Mouse (Mus musculus) neutrophil, adult 5-6 weeks (primary cell): ENCODE data around the gene Epha2. TPM values are rescaled to one million over a fixed set of nuclear protein-coding genes. Genes with fewer than 3 reads are reported as not detected.

Experiments
- ATAC-seq: fragments of 151-379, 151-347 bp; 2 replicates; pipeline ENCODE4 v1.8.0; 2017; ENCODE audit warnings: mild to moderate bottlenecking, moderate TSS enrichment; ENCODE audit not compliant: insufficient number of reproducible peaks, poor library complexity, low FRiP score, severe bottlenecking; ENCODE audit errors: extremely low read depth
- total RNA-seq: library from RNA; stranded (forward); fragments of 200-1000 nt; gene quantifications from 2 replicates; pipeline ENCODE4 v1.2.3, GENCODE M21; 2017

Epha2 gene
- total RNA-seq: 1.2 and 2.8 TPM in 2 replicates

DNA sequence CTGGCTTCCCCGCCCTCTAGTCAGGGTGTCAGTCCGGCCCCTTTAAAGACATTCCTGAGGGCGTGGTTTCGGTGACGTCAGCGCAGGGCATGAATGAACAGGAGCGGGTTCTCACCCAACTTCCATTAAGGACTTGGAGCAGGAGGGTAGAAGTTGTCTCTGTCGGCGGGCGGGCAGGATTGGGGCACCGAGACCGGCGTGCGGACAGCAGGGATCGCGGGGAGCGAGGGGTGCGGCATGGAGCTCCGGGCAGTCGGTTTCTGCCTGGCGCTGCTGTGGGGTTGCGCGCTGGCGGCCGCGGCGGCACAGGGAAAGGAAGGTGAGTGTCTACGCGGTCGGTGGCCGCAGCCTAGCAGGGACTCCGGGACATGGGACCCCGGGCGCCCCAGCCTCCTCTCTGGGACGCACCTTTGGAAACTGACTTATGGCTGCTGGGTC is at the start of gene Epha2:
Epha2 (plus strand) TSS at position 125 of the 438 bp plus-strand sequence.
- no peak for ATAC-seq

DNA sequence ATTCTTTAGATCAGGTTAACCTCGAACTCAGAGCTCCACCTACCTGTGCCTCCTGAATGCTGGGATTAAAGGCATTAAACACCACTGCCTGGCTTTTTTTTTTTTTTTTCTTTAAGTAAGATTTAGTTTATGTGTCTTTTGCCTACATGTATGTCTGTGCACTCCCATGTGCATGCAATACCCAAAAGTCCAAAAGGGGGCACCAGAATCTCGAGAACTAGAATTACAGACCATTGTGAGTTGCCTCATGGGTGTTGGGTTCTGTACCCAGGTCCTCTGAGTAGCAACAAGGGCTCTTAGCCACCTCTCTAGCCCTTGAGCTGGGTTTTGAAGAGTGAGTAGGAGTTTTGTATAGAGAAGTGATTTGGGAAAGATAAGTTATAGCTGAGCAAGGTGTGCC is 48.4 kb upstream of the Epha2 start:
- ATAC-seq: no peak

DNA sequence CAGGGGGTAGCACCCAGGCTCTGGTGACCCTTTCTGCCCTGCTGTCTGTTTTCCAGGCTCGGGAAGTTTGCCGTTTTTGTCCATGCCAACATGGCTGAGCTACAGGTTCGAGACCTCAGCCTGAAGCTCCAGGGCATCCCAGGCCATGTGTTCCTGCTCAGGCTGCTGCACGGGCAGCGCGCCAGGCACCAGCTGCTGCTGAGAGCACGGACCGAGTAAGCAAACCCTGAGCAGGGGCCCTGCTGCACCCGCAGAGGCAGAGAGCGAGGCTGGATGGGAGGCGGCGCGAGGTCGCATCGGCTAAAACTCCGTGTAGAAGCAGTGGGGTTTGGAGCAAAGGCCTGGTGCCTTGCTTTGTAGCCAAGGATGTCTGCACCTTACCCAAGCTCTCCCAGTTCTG is 46.8 kb upstream of the Epha2 start:
- no peak for ATAC-seq

DNA sequence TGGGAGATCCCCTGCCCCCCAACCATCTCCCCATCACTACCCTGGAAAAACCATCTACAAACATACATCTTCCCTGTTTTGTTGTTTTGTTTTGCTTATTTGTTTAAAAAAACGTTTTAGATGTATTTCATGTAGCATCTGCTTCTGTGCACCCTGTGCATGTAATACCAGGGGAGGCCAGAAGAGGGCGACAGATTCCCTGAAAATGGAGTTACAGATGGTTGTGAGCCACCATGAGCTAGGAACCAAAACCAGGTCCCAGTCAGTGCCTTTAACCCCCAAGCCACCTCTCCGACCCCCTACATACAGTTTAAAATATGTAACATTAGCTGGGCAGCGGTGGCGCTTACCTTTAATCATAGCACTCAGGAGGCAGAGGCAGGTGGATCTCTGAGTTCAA is 43.6 kb upstream of the Epha2 start:
- ATAC-seq: no peak

DNA sequence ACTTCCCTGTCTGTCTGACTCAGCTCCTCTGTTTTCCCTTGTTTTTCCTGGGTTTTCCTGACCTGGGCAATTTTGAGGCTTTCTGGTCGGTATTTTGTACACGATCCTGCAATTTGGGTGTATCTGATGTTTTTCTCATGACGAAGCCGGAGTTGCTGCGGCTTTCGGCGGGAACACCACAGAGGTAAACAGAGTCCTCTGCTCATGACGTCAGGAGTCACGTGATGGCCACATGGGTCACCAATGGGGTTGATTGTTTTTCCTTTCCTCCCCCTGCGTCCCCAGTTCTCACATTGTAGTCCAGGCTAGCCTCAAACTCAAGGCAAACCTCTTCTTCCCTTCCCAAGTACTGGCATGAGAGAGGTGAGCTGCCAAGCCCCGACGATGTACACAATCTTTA is 41.6 kb upstream of the Epha2 start:
- ATAC-seq: no peak

DNA sequence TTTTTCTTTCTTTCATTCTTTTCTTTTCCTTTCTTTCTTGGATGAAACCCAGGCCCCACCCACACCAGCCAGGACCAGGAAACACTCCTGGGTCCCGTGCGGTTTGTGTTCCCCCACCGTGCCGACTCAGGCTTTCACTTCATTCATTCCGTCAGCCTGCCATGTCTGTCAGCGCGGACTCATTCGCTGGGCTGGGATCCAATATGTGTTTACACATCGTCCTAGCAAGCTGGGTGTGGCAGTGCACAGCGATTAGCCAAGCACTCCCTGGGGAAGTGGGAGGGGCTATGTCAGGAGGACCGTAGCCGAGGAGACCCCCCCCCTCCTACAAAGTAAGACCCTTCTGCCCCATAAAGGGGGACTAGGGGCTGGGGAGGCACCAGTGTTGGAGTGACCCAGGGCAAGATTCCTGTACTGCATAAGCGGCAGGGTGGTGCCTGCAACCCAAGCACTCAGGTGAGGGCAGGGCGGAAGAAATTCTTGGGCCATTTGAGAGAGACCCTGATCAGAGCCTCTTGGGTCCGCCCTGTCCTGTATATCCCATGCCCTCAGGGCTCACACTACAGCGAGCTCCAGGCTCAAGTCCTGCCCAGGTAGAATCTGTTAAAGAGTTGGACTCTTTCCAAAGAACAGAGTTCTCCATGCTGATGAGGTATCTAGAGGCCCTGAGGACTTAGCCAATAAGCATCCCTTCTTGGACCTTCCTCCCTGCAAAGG is 40.9 kb upstream of the Epha2 start:
- ATAC-seq: no peak

DNA sequence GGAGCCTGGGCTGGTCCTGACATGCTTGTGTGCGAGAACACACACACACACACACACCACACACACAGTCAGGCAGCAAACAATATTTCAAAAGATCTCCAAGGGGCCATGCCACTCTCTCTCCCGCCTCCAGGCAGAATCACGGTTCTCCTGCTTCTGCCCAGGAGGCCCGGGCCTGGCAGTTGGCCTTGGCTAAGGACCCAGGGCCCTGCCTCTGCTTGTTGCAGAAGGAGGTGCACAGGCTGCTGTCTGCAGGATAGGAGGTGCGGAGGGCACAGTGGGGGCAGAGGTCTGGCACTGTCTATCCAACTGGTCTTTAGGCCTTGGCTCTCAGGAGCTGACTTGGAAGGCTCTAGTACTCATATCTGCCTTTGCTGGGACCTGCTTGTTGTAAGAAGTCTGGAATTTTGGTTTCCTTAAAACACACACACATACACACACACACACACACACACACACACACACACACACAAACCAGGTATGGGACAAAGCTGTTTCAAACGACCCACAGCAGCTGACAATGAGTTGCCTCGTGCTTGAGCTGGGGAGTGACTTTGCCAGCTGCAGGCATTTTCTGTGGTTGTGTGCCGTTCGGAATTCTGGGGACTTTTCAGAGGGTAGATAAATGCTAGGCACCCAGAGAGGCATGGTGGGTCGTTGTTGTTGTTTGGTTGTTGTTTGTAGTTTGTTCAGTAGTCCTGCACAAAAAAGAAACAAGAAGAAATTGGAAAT is 38.0 kb upstream of the Epha2 start:
- no peak for ATAC-seq

DNA sequence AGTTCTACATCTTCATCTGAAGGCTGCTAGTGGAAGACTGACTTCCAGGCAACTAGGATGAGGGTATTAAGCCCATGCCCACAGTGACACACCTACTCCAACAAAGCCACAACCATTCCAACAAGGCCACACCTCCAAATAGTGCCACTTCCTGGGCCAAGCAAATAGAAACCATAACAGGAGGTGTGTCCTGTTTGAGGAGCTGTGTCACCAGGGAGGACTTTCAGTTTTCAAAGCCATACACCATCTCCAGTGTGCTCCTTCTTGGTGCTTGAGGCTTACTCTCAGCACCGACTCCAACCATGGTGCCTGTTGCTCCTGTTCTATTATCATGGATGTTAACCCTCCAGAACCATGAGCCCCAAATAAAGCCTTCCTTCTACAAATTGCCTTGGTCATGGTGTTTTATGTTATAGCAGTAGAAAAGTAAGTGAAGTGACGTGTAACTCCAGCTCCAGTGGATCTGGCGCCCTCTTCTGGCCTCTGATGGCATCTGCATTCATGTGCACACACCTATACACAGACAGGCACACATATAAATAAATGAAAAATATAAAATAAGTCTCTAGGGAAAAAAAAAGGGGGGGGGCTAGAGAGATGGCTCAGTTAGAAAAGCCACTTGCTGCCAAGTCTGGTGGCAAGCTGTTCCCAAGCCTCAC is 34.9 kb upstream of the Epha2 start:
- ATAC-seq: no peak

DNA sequence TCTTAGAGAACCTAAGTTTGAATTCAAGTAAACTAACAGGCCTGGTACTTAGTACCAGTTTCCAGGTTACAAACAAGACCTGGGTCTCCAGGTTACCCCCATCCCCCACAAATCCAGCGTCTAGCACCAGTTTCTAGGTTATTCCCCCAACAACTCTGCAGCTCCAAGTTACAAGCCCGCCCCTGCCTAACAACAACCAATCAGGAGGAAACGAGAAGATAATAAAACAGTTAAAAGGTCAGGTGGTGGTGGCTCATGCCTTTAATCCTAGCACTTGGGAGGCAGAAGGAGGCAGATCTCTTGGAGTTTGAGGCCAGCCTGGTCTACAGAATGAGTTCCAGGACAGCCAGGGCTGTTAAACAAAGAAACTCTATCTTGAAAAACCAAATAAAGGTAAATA is 33.8 kb upstream of the Epha2 start:
- ATAC-seq: no peak

DNA sequence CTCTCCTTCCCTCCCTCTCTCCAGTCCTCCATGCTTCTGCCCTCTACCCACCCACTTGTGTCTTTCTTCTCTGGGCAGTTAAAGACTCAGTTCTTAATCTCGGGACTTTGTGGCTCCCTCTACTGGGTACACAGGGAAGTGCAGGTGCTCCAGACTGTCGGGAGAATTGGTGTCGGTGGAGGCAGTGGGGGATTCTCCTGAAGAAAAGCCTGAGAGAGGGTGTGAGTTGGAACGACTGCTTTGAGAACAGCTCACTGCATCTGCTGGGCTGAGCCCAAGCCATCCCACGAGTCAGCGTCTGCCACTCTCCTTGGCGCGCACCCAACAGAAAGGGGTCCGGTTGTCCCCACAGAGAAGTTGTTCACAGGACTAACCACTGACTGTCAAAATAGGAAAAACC is 33.2 kb upstream of the Epha2 start:
- ATAC-seq: 0 out of 2 replicates have a peak, but pooled peaks have one; percentile 24

DNA sequence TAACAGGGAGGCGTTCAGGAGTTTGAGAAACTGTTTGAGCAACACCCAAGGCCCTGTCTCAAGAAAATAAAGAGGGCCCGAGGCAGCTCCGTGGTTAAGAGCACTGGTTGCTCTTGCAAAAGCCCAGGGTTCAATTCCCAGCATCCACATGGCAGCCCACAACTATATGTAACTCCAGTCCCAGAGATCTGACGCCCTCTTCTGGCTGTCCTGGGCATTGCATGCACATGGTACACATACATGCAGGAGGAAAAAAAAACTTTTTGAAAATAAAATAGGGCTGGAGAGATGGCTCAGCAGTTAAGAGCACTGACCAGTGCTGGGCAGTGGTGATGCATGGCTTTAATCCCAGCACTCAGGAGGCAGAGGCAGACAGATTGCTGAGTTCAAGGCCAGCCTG is 32.7 kb upstream of the Epha2 start:
- no peak for ATAC-seq

DNA sequence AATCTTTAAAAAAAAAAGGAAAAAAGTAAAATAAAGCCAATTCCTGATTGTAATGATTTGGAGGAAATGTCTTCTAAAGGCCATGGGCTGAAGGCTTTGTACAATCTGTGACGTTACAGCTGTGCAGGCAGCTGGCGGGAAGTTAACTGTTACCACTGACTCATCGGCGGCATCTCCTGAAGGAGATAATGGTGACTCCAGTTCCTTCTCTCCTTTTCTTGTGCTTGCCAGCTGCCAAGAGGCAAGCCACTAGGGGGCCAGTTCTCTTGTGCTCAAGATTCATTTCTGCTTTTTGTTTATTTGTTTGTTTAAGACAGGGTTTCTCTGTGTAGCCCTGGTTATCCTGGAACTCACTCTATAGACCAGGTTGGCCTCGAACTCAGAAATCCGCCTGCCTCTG is 32.0 kb upstream of the Epha2 start:
- ATAC-seq: no peak

DNA sequence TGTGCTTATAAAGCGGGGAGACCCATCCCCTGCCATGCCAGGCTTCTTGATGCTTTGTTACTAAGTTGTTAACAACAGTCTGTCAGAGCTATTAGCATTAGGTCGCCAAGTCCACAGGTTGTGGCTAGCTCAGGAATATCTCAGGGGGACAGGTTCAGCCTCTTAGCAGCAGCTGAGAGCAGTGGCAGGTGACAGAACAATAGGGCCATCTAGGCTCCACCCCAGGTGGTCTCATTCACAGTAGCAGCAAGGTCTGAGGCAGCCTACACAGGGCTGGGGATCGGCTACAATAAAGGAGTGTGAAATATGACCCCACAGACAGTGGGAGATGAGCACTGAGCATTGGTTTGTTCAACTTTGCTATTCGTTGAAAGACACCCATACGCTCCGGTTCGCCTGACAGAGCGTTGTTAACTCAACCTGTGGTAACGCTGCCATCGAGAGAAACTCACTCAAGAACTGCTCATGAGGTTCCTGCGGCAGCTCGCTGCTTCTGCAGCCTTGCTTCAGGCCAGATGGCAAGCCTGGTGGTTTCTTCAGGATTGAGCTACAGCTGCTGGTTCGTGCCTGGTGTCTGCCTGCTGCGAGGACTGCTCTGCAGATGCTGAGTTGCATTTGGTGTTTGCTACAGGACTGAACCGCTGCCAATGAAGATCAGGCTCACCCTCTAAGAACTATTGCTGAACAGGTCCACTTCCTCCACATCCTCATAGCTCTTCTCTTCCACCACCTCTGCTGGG is 30.7 kb upstream of the Epha2 start:
- no peak for ATAC-seq

DNA sequence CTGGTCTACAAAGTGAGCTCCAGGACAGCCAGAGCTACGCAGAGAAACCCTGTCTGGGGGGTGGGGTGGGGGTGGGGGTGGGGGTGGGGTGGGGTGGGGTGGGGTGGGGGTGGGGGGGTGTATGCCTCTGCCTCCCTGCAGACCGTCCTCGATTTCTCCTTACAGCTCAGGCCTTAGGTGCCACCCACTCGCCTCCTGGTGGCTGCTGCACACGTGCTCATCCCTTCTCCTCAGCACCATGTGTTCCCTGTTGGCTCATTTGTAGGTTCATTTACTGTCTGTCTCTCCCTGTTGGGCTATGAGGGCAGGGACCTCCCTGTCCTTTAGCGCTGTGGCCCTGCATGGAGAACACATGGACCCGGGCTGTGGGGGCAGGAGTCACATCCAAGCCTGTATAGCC is 29.8 kb upstream of the Epha2 start:
- ATAC-seq: no peak

DNA sequence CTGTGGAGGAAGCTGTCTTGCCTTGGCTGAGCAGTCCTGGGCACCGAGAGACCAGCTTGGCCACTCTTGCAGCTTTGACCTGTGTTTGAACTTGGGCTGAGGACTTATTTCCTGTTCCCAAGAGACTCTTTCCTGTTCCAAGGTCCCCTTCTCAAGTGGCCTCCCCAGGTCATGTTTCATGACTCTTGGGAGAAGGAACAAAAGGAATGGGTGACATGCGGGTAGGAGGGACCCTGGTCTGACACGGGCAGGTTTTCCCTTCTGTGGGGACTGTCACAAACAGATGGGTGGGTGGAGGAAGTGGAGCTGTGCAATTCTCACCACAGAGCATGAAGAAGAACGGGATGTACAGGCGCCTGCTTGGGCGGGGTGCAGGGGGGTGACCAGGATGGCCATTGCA is 29.3 kb upstream of the Epha2 start:
- ATAC-seq: no peak

DNA sequence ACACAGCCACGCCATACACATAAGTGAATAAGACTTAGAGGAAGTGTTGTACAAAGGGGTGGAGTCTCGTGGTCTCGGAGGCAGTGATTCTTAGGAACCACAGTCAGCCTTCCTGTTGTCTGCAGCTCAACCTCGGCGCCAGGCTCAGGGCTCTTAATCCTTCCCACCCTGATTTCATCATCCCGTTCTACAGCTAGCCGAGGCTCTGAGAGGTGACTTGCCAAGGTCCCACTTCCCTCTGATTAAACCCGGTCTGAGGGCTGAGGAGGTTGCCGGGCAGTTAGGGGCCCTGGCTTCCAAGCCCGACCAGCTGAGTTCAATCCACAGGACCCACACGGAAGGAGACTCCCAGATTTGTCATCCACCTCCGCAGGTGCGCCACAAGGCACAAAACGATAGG is 28.2 kb upstream of the Epha2 start:
- peak; percentile 41 for ATAC-seq

DNA sequence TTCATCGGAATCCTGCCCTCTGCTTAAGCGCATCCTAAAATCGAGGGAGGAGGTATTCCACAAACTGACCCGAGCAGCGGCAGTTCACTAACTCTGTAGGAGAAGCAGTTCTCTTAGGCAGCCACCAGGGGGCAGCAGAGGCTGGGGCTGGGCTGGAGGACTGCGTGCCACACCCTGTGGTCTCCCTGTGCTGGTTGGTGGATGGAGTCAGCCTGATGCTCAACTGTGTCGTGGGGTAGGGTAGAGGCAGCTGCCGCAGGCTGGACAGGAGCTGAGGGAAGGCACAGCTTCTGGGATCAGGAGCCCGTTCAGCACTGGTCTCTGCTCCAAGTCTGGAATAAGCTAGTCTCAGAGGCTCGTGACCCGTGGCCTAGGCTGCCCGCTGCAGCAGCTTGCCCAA is 27.7 kb upstream of the Epha2 start:
- peak; percentile 74 for ATAC-seq

DNA sequence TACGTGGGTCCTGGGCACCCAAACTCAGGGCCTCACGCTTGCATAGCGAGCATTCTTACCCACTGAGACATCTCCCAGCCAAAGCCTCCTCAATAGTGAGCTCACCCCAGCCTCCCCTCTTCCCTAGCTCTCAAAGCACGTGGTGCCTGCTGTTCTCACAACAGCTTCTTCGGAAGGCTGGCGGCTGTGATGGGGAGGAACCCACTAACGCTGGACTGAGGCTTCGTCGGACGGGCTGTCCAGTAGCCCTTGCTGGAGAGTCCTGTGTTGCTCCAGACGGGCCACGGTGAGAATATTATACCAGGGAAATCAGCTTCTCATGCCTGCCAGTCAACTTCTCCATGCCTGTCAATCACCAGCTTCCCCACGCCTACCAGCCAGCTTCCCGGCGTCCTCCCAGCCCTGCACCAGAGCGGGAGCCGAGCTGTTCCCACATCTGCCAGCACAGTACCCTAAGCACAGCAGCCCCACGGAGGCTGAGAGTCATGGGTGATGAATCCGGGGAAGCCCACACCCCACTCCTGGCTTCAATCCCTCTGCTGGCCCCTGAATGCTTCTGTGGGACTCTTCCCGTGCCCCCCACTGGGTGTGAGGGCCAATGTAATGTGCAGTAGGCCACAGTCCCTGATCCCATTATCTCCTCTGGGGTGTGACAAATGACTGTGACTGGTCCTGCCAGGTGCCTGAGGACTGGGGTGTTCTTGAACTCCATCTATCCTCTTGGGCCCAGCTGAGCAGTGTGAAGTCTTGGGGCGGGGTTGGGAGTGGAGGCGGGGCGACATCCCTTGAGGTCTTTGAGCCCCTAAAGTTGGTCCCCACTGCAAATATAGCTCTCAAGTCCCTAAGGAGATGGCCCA is 26.3 kb upstream of the Epha2 start:
- no peak for ATAC-seq

DNA sequence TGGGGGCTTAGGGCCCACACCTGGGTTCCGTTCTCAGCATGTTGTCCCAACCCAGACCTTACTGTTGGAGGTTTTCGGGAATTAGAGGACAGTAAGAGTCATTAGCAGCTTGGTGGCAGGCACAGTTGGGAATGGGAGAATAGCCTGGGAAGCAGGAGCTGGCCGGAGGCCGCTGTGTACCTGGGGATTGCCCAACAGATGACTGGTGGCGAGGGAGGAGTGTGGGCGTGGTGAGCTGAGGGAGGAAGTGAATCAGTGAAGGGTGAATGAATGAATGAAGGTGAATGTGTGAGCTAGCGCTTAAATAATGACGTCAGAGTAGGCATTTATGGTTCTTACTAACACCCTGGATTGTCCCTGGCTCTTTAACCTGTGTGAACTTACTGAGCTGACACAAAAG is 23.9 kb upstream of the Epha2 start:
- no peak for ATAC-seq
